Mouse (Mus musculus): Measurements from ENCODE around the gene Cd80. TPM values are rescaled to one million over a fixed set of nuclear protein-coding genes. Genes with fewer than 3 reads are reported as not detected.
A peak's percentile ranks its signal among the peaks of the same experiment; 100 is the strongest.
"Not testable (repeated sequence)": the region's sequence is repeated elsewhere in the genome, so short reads cannot be mapped to it uniquely, and the experiment has no call there.

The Cd80 gene
- total RNA-seq, 2 experiments from 2014 or later, result 0.12 TPM; not detected in 1

- DNase-seq, result no peak
- intact Hi-C loops (cut with DNase I; ENCODE audit: low total_unique reads), result no loop called here
Observed at GRCm38 (mm10) chr16:38467917-38468705, 12.8 kb downstream of the Cd80 start.

- intact Hi-C loops (cut with DNase I; ENCODE audit: low total_unique reads), result no loop called here
- no peak for DNase-seq
Observed at GRCm38 (mm10) chr16:38468706-38469018, 13.3 kb downstream of the Cd80 start.

GRCm38 (mm10) chr16:38469437-38469836, 14.1 kb downstream of the Cd80 start:
- intact Hi-C loops (cut with DNase I; ENCODE audit: low total_unique reads), result no loop called here

GRCm38 (mm10) chr16:38471697-38472506, 16.5 kb downstream of the Cd80 start:
- intact Hi-C loops (cut with DNase I; ENCODE audit: low total_unique reads), result no loop called here
- DNase-seq, result no peak

More at GRCm38 (mm10) chr16:38469437-38469836, 14.1 kb downstream of the Cd80 start:
- DNase-seq, result no peak

GRCm38 (mm10) chr16:38472507-38472873, 17.1 kb downstream of the Cd80 start:
- DNase-seq, result no peak
- intact Hi-C loops (cut with DNase I; ENCODE audit: low total_unique reads), result no loop called here

- intact Hi-C loops (cut with DNase I; ENCODE audit: low total_unique reads), result no loop called here
- no peak for DNase-seq
Observed at GRCm38 (mm10) chr16:38473661-38474060, 18.3 kb downstream of the Cd80 start.

- DNase-seq, result no peak
- intact Hi-C loops (cut with DNase I; ENCODE audit: low total_unique reads), result no loop called here
Observed at GRCm38 (mm10) chr16:38474677-38475286, 19.4 kb downstream of the Cd80 start.

- intact Hi-C loops (cut with DNase I; ENCODE audit: low total_unique reads), result no loop called here
- DNase-seq, result no peak
Observed at GRCm38 (mm10) chr16:38475681-38476311, 20.4 kb downstream of the Cd80 start.

GRCm38 (mm10) chr16:38476312-38477240, 21.2 kb downstream of the Cd80 start:
- intact Hi-C loops (cut with DNase I; ENCODE audit: low total_unique reads), result no loop called here
- DNase-seq, result no peak

- intact Hi-C loops (cut with DNase I; ENCODE audit: low total_unique reads); DNase-seq: not testable (repeated sequence)
Observed at GRCm38 (mm10) chr16:38477241-38477608, 21.9 kb downstream of the Cd80 start.

- no peak for DNase-seq
- intact Hi-C loops (cut with DNase I; ENCODE audit: low total_unique reads), result no loop called here
Observed at GRCm38 (mm10) chr16:38478296-38478695, 22.9 kb downstream of the Cd80 start.

GRCm38 (mm10) chr16:38481327-38481726, 26.0 kb downstream of the Cd80 start:
- intact Hi-C loops (cut with DNase I; ENCODE audit: low total_unique reads), result no loop called here
- no peak for DNase-seq

GRCm38 (mm10) chr16:38482780-38483562, 27.6 kb downstream of the Cd80 start:
- intact Hi-C loops (cut with DNase I; ENCODE audit: low total_unique reads), result no loop called here
- DNase-seq, result peak; percentile 23

- intact Hi-C loops (cut with DNase I; ENCODE audit: low total_unique reads), result no loop called here
- DNase-seq, result no peak
Observed at GRCm38 (mm10) chr16:38483582-38484309, 28.4 kb downstream of the Cd80 start.

GRCm38 (mm10) chr16:38492551-38492950, 37.2 kb downstream of the Cd80 start:
- intact Hi-C loops (cut with DNase I; ENCODE audit: low total_unique reads), result no loop called here

GRCm38 (mm10) chr16:38493890-38494289, 38.5 kb downstream of the Cd80 start:
- intact Hi-C loops (cut with DNase I; ENCODE audit: low total_unique reads), result no loop called here
- DNase-seq, result no peak

More at GRCm38 (mm10) chr16:38492551-38492950, 37.2 kb downstream of the Cd80 start:
- DNase-seq, result no peak

GRCm38 (mm10) chr16:38496604-38497140, 41.3 kb downstream of the Cd80 start:
- intact Hi-C loops (cut with DNase I; ENCODE audit: low total_unique reads), result no loop called here
- no peak for DNase-seq
